Mouse (Mus musculus): ENCODE results near the gene Gm11549.

The Gm11549 gene

GRCm38 (mm10) chr3:36480486-36480885, 41.1 kb downstream of the Gm11549 start:
- no peak for DNase-seq (ENCODE audit: low spot score in 2 of 2)

- no peak for DNase-seq (ENCODE audit: low spot score in 2 of 2)
Measured at GRCm38 (mm10) chr3:36478776-36479175, 42.8 kb downstream of the Gm11549 start.

- DNase-seq (ENCODE audit: low spot score in 2 of 2) = no peak
Measured at GRCm38 (mm10) chr3:36476261-36477155, 45.1 kb downstream of the Gm11549 start.

GRCm38 (mm10) chr3:36475532-36476087, 46.0 kb downstream of the Gm11549 start, which contains the start of the genes Anxa5 and 1810062G17Rik:
Gene Anxa5, minus strand, starts transcription at chr3:36475894.
Gene 1810062G17Rik, plus strand, starts transcription at chr3:36475937.
- DNase-seq (ENCODE audit: low spot score in 2 of 2) = peak; percentile 65 to 78

- no peak for DNase-seq (ENCODE audit: low spot score in 2 of 2)
Measured at GRCm38 (mm10) chr3:36474938-36475483, 46.6 kb downstream of the Gm11549 start.

GRCm38 (mm10) chr3:36474421-36474820, 47.2 kb downstream of the Gm11549 start:
- no peak for DNase-seq (ENCODE audit: low spot score in 2 of 2)

GRCm38 (mm10) chr3:36473222-36473621, 48.4 kb downstream of the Gm11549 start:
- DNase-seq (ENCODE audit: low spot score in 2 of 2) = no peak

GRCm38 (mm10) chr3:36471856-36472255, 49.8 kb downstream of the Gm11549 start:
- DNase-seq (ENCODE audit: low spot score in 2 of 2) = no peak

GRCm38 (mm10) chr3:36468871-36469270, 52.7 kb downstream of the Gm11549 start:
- DNase-seq (ENCODE audit: low spot score in 2 of 2) = no peak

GRCm38 (mm10) chr3:36467632-36468031, 54.0 kb downstream of the Gm11549 start:
- DNase-seq (ENCODE audit: low spot score in 2 of 2) = no peak

- no peak for DNase-seq (ENCODE audit: low spot score in 2 of 2)
Measured at GRCm38 (mm10) chr3:36465538-36465937, 56.1 kb downstream of the Gm11549 start.
